ENCODE assay signal across 15 mouse cellular contexts in genomic region chr6:90691935-90692334, GRCm38 (mm10).
"Had no signal": no experiment of that assay in that cellular context is flagged by ENCODE, and none has a peak within 500 bp of the region (broad histone marks: within the 10 kb centered on the region; RNA-seq: fewer than 3 reads in every experiment).

No protein-coding gene starts in this region.

- H3K27ac ChIP-seq: kidney, postnatal 0 days; limb, embryonic 12.5 days; limb, embryonic 15.5 days; liver, embryonic 14.5 days; macrophage; midbrain, embryonic 12.5 days; midbrain, embryonic 15.5 days; neural tube, embryonic 12.5 days; neural tube, embryonic 15.5 days had no signal

- H3K4me3 ChIP-seq: limb, embryonic 12.5 days; limb, embryonic 15.5 days; midbrain, embryonic 12.5 days; midbrain, embryonic 15.5 days; neural tube, embryonic 12.5 days; neural tube, embryonic 15.5 days had no signal

- DNase-seq: kidney, postnatal 25 days; left cerebral cortex, postnatal 4 days; liver, postnatal 0 days; lung, embryonic 14.5 days; thymus, adult 18-20 months; thymus, postnatal 36 days had no signal
